Mouse (Mus musculus) erythroblast, embryonic 14.5 days (primary cell): Measurements from ENCODE around the gene Tmem63a.

Experiments used
- GATA1 ChIP-seq: IDR thresholded peaks from 2 replicates; pipeline ENCODE4 v1.6.1; 2012; ENCODE audit warnings: low read length, inconsistent platforms, mixed read lengths
- TAL1 ChIP-seq: IDR thresholded peaks from 3 replicates; pipeline ENCODE4 v1.6.1; 2012; ENCODE audit warnings: low read length, inconsistent platforms, mixed read lengths

GRCm38 (mm10) chr1:181007831-181008230 is 65.7 kb downstream of the Tmem63a start:
- no peak for TF ChIP-seq GATA1
- no peak for TF ChIP-seq TAL1
